Mouse (Mus musculus): ENCODE results near the gene Rptor.

GRCm38 (mm10) chr11:119945343-119945742 lies 342.6 kb downstream of the Rptor start:
- no peak for TF ChIP-seq CTCF (IDR thresholded peaks at IDR 0.05; ENCODE audit: borderline replicate concordance, insufficient read depth, low read depth, low read length)
- TF ChIP-seq POLR2A (IDR thresholded peaks at IDR 0.05; ENCODE audit: borderline replicate concordance, insufficient read depth, low read length) = no peak
